Mouse (Mus musculus): ENCODE measurements at regions not wholly inside any gene's neighbourhood (a gene's known extent, or its start where the extent isn't known, plus 50 kb on each side); places are given as distances from the start of the nearest gene placed in this dataset.

DNA sequence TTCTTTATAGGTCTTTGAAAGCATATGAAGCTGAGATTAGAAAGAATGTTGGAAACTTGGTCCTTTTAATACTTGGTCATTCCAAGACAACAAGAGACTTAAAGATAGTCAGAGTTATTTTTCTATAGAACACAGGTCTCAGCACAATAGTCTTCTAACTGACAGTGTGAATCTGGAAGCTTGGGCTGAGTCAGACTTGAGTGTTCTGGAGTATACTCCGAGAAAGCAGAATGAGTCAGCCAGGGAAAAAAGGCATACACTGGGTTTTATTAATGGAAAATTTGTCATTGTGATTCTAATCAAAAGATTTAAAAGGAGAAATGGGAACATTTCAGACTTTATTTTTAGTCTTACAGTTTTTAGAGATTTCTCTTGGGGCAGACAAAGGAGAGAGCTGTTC, 145.4 kb upstream of the Slco6d1 start:
- TF ChIP-seq CTCF (IDR thresholded peaks at IDR 0.05; ENCODE audit: low read depth) (no peak), EP300 (IDR thresholded peaks at IDR 0.05; ENCODE audit: low read depth) (no peak)

Data from liver, postnatal 0 days (tissue).